Mouse (Mus musculus): ENCODE measurements at regions not wholly inside any gene's neighbourhood (a gene's known extent, or its start where the extent isn't known, plus 50 kb on each side); places are given as distances from the start of the nearest gene placed in this dataset.

DNA sequence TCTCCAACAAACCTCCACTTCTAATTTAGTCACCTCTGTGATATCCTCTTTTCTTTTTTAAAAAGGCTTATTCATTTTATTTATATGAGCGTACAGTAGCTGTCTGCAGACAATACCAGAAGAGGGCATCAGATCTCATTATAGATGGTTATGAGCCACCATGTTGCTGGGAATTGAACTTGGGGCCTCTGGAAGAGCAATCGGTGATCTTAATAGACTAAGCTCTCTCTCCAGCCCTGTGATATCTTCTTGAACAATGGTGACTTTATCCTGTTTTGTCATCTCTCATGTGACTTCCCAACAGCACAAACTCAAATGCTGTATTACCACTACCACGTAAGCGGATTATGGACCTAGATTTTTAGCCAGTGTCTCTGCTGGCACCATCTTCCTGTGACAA, 282.1 kb downstream of the Pmp22 start:
- WGBS = 97% methylated on average over 4 of the region's 4 CpGs

DNA sequence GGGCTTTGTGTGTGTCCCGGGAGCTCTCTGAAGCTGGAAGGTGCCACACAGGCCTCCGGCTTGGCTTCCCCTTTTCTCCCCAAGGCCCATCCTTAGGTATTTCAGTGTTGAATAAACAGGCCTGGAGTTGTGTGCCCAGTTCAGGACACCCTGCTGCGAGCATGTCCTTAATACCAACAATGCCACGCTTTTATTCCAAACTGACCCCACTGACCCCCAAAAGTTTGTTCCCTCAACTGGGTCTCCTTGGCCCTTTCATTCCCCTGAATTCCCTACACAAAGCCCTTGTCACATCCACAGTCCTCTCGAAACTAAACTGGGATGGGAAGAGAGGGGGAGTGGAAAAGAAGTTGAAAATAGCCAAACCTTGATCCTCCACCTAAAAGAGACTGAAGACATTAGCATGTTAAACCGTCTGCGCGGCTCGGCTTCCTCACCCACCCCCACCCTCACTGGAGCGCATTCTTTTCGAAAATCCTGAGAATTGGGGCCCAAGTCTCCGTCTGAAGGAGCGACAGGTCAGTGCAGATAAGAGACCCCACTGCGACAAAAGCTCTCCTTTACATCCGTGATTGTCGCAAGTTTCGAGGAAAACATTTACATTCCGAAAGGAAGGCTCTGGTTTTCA, 283.7 kb downstream of the Pmp22 start:
- H3K27me3 ChIP-seq (replicated peaks) = no peaks in the 10 kb centered on the region
- no peaks in the 10 kb centered on the region for H3K36me3 ChIP-seq
- 0 out of 2 replicates have a peak overlapping the region, but pooled peaks have one; percentile 7 for H3K4me3 ChIP-seq
- peak; percentile 61 for ATAC-seq (ENCODE audit: low FRiP score, low read depth)
- no peaks in the 10 kb centered on the region for H3K9me3 ChIP-seq
- H3K4me1 ChIP-seq = peaks cover 12% of the 10 kb centered on the region
- H3K4me2 ChIP-seq (replicated peaks) = peak overlapping the region; percentile 54
- 2% methylated on average over 18 of the region's 18 CpGs for WGBS
- peak overlapping the region; percentile 29; the same call in 1 of the 2 replicates for H3K9ac ChIP-seq
- peak overlapping the region; percentile 3; the same call in 1 of the 2 replicates for H3K27ac ChIP-seq

More for the DNA sequence above, 282.1 kb downstream of the Pmp22 start:
- H3K4me1 ChIP-seq = peaks cover 12% of the 10 kb centered on the region
- no peak overlapping the region for H3K4me3 ChIP-seq
- H3K36me3 ChIP-seq = no peaks in the 10 kb centered on the region
- H3K9me3 ChIP-seq = no peaks in the 10 kb centered on the region
- no peak overlapping the region for H3K27ac ChIP-seq
- H3K9ac ChIP-seq = no peak overlapping the region
- H3K27me3 ChIP-seq (replicated peaks) = no peaks in the 10 kb centered on the region
- ATAC-seq (ENCODE audit: low FRiP score, low read depth) = no peak
- H3K4me2 ChIP-seq (replicated peaks) = no peak overlapping the region

DNA sequence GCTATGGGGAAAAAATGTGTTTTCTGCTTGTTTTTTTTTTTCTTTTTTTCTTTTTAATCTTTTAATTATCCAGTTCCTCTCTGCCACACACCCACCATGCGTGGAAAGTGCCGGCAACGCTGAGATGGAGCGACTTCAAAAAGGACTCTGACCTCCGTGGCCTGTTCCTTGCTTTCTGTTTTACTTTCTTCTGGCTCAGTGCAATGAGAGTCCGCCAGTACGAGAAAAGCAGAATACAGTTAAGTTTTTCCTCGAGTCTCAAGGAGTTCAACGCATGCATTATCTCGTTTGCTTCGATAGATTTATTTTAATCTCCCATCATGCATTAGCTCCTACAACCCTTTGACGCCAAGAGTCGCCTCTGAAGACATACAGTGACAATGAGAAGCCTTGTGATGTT, 284.3 kb downstream of the Pmp22 start:
- Histone ChIP-seq H3K27ac (no peak overlapping the region), H3K9ac (no peak overlapping the region), H3K9me3 (no peaks in the 10 kb centered on the region), H3K36me3 (no peaks in the 10 kb centered on the region), H3K4me3 (no peak overlapping the region), H3K4me1 (peaks cover 12% of the 10 kb centered on the region), H3K27me3 (replicated peaks) (no peaks in the 10 kb centered on the region), H3K4me2 (replicated peaks) (peak overlapping the region; percentile 54)
- no peak for ATAC-seq (ENCODE audit: low FRiP score, low read depth)
- 6% methylated on average over 13 of the region's 13 CpGs for WGBS

DNA sequence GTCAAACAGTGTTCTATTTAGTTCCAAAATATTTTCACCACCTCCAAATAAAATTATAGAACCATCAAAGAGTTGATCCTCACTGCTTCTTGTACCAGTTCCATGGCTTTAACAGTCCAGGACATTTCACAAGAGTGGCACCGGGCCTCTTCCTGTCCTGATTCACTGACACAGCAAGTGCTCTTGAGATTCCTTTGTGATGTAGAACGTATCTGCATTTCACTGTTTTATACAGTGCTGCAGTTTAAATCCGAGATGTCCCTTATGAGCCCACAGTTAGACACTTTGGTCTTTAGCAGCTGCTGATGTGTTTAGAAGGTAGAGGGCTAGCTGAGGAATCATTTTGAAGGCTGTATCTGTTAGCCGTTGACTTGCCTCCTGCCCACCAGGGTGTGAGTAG, 284.8 kb downstream of the Pmp22 start:
- H3K4me2 ChIP-seq (replicated peaks) = no peak overlapping the region
- H3K9ac ChIP-seq = no peak overlapping the region
- no peak overlapping the region for H3K4me3 ChIP-seq
- no peaks in the 10 kb centered on the region for H3K9me3 ChIP-seq
- no peaks in the 10 kb centered on the region for H3K27me3 ChIP-seq (replicated peaks)
- ATAC-seq (ENCODE audit: low FRiP score, low read depth) = no peak
- no peak overlapping the region for H3K27ac ChIP-seq
- WGBS = 47% methylated on average over 4 of the region's 4 CpGs
- no peaks in the 10 kb centered on the region for H3K36me3 ChIP-seq
- H3K4me1 ChIP-seq = peaks cover 12% of the 10 kb centered on the region

DNA sequence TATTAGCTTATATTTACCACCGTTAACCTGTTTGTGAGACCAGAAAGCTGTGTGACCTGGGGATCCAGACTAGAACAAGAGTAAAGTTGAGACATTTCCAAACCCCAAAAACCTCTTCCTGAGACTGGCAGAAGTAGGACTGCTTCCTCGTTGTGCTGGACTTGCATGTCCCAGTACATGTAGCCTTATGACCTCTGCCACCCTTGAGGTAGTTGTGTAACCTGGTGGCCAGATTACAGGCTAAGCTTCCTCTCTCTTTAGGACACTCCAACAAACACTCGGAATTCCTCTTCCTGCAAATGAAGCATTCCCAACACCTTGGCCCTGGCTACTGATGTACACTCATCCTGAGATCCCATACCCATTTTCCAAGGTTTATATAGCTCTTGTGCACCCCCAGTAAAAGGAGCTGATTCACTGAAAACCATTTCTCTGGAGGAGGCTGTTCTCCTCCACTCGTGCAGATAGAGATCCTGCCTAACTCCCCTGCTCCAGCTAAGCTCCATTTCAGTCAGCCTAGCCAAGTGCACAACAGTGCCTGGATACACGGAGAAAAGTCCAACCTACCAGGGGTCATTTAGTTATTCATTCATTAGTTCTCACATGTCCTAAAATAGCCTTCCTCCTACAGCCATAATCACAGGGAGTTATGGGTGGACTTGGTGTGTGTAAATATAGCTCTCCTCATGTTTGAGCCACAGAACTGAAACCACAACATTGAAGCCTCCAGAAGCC, 289.4 kb downstream of the Pmp22 start:
- Histone ChIP-seq H3K4me3 (no peak overlapping the region), H3K36me3 (no peaks in the 10 kb centered on the region), H3K4me1 (no peaks in the 10 kb centered on the region), H3K4me2 (replicated peaks) (no peak overlapping the region), H3K27ac (no peak overlapping the region), H3K27me3 (replicated peaks) (no peaks in the 10 kb centered on the region), H3K9ac (no peak overlapping the region), H3K9me3 (no peaks in the 10 kb centered on the region)
- 79% methylated on average over 5 of the region's 5 CpGs for WGBS
- ATAC-seq (ENCODE audit: low FRiP score, low read depth) = no peak

DNA sequence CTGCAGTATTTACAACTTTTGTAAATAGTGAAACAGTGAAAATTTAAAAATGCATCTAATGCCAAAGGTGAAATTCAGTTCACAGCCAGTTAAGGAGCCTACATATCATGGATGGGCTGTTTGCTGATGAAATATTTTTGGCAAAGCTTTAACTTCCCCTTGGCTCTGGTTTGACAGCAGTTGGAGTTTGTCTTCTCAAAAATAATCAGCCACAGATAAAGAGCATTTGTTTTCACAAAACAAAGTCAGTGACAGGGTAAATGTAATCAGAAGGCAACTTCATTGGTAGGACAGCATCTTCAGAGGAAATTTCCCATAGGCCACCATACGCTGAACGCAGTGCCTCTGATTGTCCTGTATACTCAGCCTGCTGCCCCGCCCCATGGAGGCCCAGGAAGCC, 291.6 kb downstream of the Pmp22 start:
- 92% methylated on average over 3 of the region's 3 CpGs for WGBS
- H3K4me1 ChIP-seq = no peaks in the 10 kb centered on the region
- H3K27ac ChIP-seq = no peak overlapping the region
- no peak overlapping the region for H3K4me2 ChIP-seq (replicated peaks)
- no peak overlapping the region for H3K9ac ChIP-seq
- H3K4me3 ChIP-seq = no peak overlapping the region
- H3K36me3 ChIP-seq = no peaks in the 10 kb centered on the region
- no peaks in the 10 kb centered on the region for H3K27me3 ChIP-seq (replicated peaks)
- ATAC-seq (ENCODE audit: low FRiP score, low read depth) = no peak
- H3K9me3 ChIP-seq = no peaks in the 10 kb centered on the region

DNA sequence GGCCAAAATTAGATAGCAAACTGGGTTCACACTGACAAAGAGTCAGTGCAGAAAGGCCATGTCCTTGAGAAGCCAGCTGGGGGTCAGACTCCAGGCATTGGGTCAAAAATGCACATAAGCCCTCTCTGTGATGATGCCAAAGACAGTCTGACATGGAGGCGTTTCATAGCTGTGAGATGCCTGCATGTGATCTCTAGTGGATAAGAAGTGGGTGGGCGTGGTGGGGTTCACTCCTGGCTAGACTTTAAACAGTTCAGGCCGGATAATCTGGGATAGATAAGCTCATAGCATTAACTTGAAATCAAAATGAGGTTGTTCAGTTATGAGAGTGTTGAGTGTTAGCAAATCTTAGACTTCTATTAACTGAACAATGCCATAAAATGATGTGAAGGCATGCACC, 293.3 kb downstream of the Pmp22 start:
- Histone ChIP-seq H3K4me3 (no peak overlapping the region), H3K9ac (no peak overlapping the region), H3K27ac (no peak overlapping the region), H3K36me3 (no peaks in the 10 kb centered on the region), H3K4me2 (replicated peaks) (no peak overlapping the region), H3K9me3 (no peaks in the 10 kb centered on the region), H3K27me3 (replicated peaks) (no peaks in the 10 kb centered on the region), H3K4me1 (peaks cover 5% of the 10 kb centered on the region; the same call in 1 of the 2 replicates)
- no peak for ATAC-seq (ENCODE audit: low FRiP score, low read depth)
- 91% methylated on average over 3 of the region's 3 CpGs for WGBS

DNA sequence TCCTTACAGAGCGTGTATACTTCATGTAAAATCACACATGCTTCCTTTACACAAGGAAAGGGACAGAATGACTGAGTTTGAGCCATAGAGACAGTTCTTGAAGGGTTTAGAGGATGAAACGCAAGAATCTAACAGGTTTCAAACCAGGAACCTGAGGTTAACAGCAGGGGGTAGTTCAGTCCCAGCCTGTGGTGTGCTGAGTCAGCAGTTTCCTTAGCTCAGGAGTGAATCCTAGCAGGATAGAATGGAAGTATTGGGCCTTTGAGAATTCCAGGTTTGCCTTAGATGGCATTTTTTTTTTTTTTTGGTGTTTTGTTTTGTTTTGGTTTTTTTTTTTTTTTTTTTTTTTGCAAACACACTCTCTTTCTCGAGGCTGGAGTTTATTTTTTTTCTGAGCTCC, 295.5 kb downstream of the Pmp22 start:
- Histone ChIP-seq H3K4me2 (replicated peaks) (no peak overlapping the region), H3K27me3 (replicated peaks) (no peaks in the 10 kb centered on the region), H3K4me1 (peaks cover 5% of the 10 kb centered on the region; the same call in 1 of the 2 replicates), H3K9me3 (no peaks in the 10 kb centered on the region), H3K27ac (no peak overlapping the region), H3K9ac (no peak overlapping the region), H3K4me3 (no peak overlapping the region), H3K36me3 (no peaks in the 10 kb centered on the region)
- no peak for ATAC-seq (ENCODE audit: low FRiP score, low read depth)
- 80% methylated on average over 3 of the region's 3 CpGs for WGBS

DNA sequence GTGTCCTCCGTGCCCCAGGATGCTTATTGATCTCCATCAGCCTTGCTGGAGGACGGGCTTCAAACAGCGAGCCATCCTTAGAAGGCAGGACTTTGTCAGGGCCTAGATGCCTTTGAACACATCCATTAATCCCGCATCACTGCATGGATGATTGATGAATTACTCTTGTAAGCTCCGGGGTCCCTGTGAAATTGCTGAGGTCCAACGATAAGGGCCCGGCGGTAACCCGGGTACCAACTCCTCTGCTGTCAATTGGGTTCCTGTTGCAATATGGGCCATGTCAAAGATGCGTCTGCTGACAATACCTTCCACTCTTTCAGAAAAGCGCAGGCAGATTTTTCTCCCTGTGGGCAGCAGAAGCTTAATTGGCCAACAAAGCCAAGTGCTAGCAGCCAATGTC, 297.0 kb downstream of the Pmp22 start:
- Histone ChIP-seq H3K27me3 (replicated peaks) (no peaks in the 10 kb centered on the region), H3K9me3 (no peaks in the 10 kb centered on the region), H3K9ac (no peak overlapping the region), H3K4me1 (peaks cover 5% of the 10 kb centered on the region; the same call in 1 of the 2 replicates), H3K4me2 (replicated peaks) (no peak overlapping the region), H3K27ac (no peak overlapping the region), H3K36me3 (no peaks in the 10 kb centered on the region), H3K4me3 (no peak overlapping the region)
- ATAC-seq (ENCODE audit: low FRiP score, low read depth) = no peak
- WGBS = 17% methylated on average over 11 of the region's 11 CpGs

DNA sequence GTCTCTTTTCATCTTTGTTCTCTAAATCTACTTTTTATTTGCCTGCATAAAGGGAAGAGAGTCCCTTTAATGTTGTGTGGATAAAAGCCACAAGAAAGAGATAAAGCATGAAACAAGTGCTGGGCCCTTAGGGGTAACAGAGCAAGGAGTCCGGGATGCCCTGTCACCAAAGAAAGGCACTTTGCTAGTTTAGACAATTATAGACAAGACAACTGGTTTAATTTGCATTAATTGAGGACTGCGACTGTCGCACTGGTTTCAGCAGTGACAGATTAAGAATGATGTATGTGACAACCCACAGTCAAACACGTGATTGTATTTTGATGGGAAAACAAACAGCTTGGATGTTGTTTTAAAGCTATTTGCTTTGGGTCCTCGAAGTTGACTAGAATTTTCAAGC, 325.0 kb downstream of the Pmp22 start:
- Histone ChIP-seq H3K36me3 (no peaks in the 10 kb centered on the region; the same call in 1 of the 2 replicates), H3K9me3 (0 out of 2 replicates have a peak, but pooled peaks cover 6% of the 10 kb centered on the region), H3K4me3 (no peak overlapping the region), H3K27me3 (replicated peaks) (0 out of 2 replicates have a peak, but pooled peaks cover 4% of the 10 kb centered on the region), H3K27ac (no peak overlapping the region), H3K9ac (no peak overlapping the region), H3K4me2 (replicated peaks) (no peak overlapping the region), H3K4me1 (peaks cover 25% of the 10 kb centered on the region; the same call in 1 of the 2 replicates)
- WGBS = 22% methylated on average over 5 of the region's 5 CpGs
- ATAC-seq (ENCODE audit: low FRiP score, low read depth) = no peak

DNA sequence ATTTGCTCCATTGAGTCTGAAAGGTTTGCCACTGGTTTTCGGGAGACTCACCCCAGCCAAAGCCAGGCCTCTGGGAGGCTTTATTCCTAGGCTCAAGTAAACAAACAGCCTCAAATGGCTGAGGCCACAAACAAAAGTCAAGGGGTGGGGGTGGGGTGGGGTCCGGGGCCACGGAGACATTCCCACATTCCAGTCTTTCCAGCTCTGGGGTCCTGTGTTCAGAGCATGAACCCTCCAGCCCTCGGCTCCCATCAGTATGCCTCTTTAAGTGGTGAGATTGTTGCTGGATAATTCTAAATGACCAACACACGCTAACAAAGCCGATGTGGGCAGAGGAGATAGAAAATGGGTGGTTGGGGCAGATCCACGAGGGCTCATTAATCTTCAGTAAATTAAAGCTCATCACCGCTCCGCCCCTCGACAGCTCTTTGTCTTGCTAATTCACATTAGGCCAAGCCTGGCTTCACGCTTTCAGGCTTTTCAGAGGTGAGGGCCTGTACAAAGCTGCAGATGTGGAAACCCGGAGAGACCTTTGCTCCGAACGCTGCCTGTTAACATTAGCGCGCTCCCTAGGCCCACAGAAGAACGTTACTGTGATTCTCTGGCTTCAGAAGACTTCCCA, 326.2 kb downstream of the Pmp22 start:
- no peak overlapping the region for H3K9ac ChIP-seq

DNA sequence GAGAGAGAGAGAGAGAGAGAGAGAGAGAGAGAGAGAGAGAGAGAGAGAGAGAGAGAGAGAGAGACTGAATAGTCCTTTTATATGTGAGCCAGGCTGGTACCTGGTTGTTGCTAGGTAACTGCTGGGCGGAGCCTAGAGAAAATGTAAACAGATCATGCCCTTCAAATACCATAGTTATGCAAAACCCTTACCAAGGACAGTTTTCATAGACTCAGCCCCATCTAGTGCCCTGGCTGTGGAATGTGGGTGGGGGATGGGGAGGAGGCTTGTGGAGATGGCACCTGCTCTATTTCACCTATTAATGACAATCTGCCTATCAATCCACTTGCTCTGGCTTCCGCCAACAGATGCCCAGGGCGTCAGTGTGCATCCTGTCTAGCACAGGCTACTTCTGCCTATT, 327.6 kb downstream of the Pmp22 start:
- WGBS = 60% methylated on average over 3 of the region's 3 CpGs
- Histone ChIP-seq H3K9me3 (0 out of 2 replicates have a peak, but pooled peaks cover 6% of the 10 kb centered on the region), H3K9ac (no peak overlapping the region), H3K27ac (no peak overlapping the region), H3K36me3 (no peaks in the 10 kb centered on the region; the same call in 1 of the 2 replicates), H3K4me1 (peaks cover 25% of the 10 kb centered on the region), H3K27me3 (replicated peaks) (0 out of 2 replicates have a peak, but pooled peaks cover 4% of the 10 kb centered on the region), H3K4me2 (replicated peaks) (no peak overlapping the region), H3K4me3 (no peak overlapping the region)
- no peak for ATAC-seq (ENCODE audit: low FRiP score, low read depth)

More for the DNA sequence above, 326.2 kb downstream of the Pmp22 start:
- Histone ChIP-seq H3K27me3 (replicated peaks) (0 out of 2 replicates have a peak, but pooled peaks cover 4% of the 10 kb centered on the region), H3K4me3 (no peak overlapping the region), H3K9me3 (0 out of 2 replicates have a peak, but pooled peaks cover 6% of the 10 kb centered on the region), H3K4me1 (peaks cover 25% of the 10 kb centered on the region; the same call in 1 of the 2 replicates), H3K27ac (peak overlapping the region; percentile 6; the same call in 1 of the 2 replicates), H3K4me2 (replicated peaks) (peak overlapping the region; percentile 29; the same call in 1 of the 2 replicates), H3K36me3 (no peaks in the 10 kb centered on the region; the same call in 1 of the 2 replicates)
- WGBS = 6% methylated on average over 17 of the region's 17 CpGs
- peak; percentile 78 for ATAC-seq (ENCODE audit: low FRiP score, low read depth)
